Mouse (Mus musculus): ENCODE measurements at regions not wholly inside any gene's neighbourhood (a gene's known extent, or its start where the extent isn't known, plus 50 kb on each side); places are given as distances from the start of the nearest gene placed in this dataset.

- Histone ChIP-seq H3K27me3 (ENCODE audit: insufficient read depth, low read length) (no peaks in the 10 kb centered on the region), H3K4me2 (no peak overlapping the region), H3K9me3 (ENCODE audit: low read depth, low read length) (no peaks in the 10 kb centered on the region), H3K4me1 (ENCODE audit: insufficient read depth) (no peaks in the 10 kb centered on the region), H3K4me3 (ENCODE audit: low read depth, low read length) (no peak overlapping the region), H3K36me3 (ENCODE audit: insufficient read depth) (no peaks in the 10 kb centered on the region), H3K27ac (ENCODE audit: low read depth) (no peak overlapping the region), H3K9ac (no peak overlapping the region)
- DNase-seq (no peak), ATAC-seq (ENCODE audit: insufficient read depth) (no peak)
- TF ChIP-seq CTCF (IDR thresholded peaks at IDR 0.05; ENCODE audit: low read depth): no peak
- 58% methylated on average over 9 of the region's 9 CpGs for WGBS
Observed at GRCm38 (mm10) chr2:161268861-161269413, 160.1 kb upstream of the Chd6 start.

GRCm38 (mm10) chr2:161266476-161266875 is 157.6 kb upstream of the Chd6 start:
- H3K27me3 ChIP-seq (ENCODE audit: insufficient read depth, low read length): no peaks in the 10 kb centered on the region
- no peak for TF ChIP-seq CTCF (IDR thresholded peaks at IDR 0.05; ENCODE audit: low read depth)
- DNase-seq (no peak), ATAC-seq (ENCODE audit: insufficient read depth) (no peak)
- no peaks in the 10 kb centered on the region for H3K4me1 ChIP-seq (ENCODE audit: insufficient read depth)
- no peak overlapping the region for H3K4me2 ChIP-seq
- H3K36me3 ChIP-seq (ENCODE audit: insufficient read depth): no peaks in the 10 kb centered on the region
- no peak overlapping the region for H3K4me3 ChIP-seq (ENCODE audit: low read depth, low read length)
- H3K9me3 ChIP-seq (ENCODE audit: low read depth, low read length): no peaks in the 10 kb centered on the region
- no peak overlapping the region for H3K9ac ChIP-seq
- no peak overlapping the region for H3K27ac ChIP-seq (ENCODE audit: low read depth)
- 31% methylated on average over 5 of the region's 5 CpGs for WGBS

GRCm38 (mm10) chr2:161265211-161265610 is 156.3 kb upstream of the Chd6 start:
- no peak overlapping the region for H3K9ac ChIP-seq
- WGBS: 69% methylated on average over 8 of the region's 8 CpGs

GRCm38 (mm10) chr2:161252761-161253160 is 143.9 kb upstream of the Chd6 start:
- TF ChIP-seq CTCF (IDR thresholded peaks at IDR 0.05; ENCODE audit: low read depth): no peak
- H3K4me2 ChIP-seq: no peak overlapping the region
- WGBS: 79% methylated on average over 2 of the region's 2 CpGs
- no peak overlapping the region for H3K4me3 ChIP-seq (ENCODE audit: low read depth, low read length)
- no peak for DNase-seq
- no peak overlapping the region for H3K27ac ChIP-seq (ENCODE audit: low read depth)
- no peaks in the 10 kb centered on the region for H3K4me1 ChIP-seq (ENCODE audit: insufficient read depth)
- no peak for ATAC-seq (ENCODE audit: insufficient read depth)
- H3K9me3 ChIP-seq (ENCODE audit: low read depth, low read length): no peaks in the 10 kb centered on the region
- no peaks in the 10 kb centered on the region for H3K27me3 ChIP-seq (ENCODE audit: insufficient read depth, low read length)
- no peaks in the 10 kb centered on the region for H3K36me3 ChIP-seq (ENCODE audit: insufficient read depth)
- no peak overlapping the region for H3K9ac ChIP-seq

More at GRCm38 (mm10) chr2:161265211-161265610, 156.3 kb upstream of the Chd6 start:
- DNase-seq (no peak), ATAC-seq (ENCODE audit: insufficient read depth) (no peak)
- H3K4me3 ChIP-seq (ENCODE audit: low read depth, low read length): no peak overlapping the region
- no peak for TF ChIP-seq CTCF (IDR thresholded peaks at IDR 0.05; ENCODE audit: low read depth)
- no peaks in the 10 kb centered on the region for H3K4me1 ChIP-seq (ENCODE audit: insufficient read depth)
- no peaks in the 10 kb centered on the region for H3K9me3 ChIP-seq (ENCODE audit: low read depth, low read length)
- H3K36me3 ChIP-seq (ENCODE audit: insufficient read depth): no peaks in the 10 kb centered on the region
- no peaks in the 10 kb centered on the region for H3K27me3 ChIP-seq (ENCODE audit: insufficient read depth, low read length)
- H3K27ac ChIP-seq (ENCODE audit: low read depth): no peak overlapping the region
- H3K4me2 ChIP-seq: no peak overlapping the region

GRCm38 (mm10) chr2:161241665-161242064 is 132.8 kb upstream of the Chd6 start:
- DNase-seq: no peak
- Histone ChIP-seq H3K4me1 (ENCODE audit: insufficient read depth) (no peaks in the 10 kb centered on the region), H3K9ac (no peak overlapping the region), H3K4me2 (no peak overlapping the region), H3K9me3 (ENCODE audit: low read depth, low read length) (no peaks in the 10 kb centered on the region), H3K4me3 (ENCODE audit: low read depth, low read length) (no peak overlapping the region), H3K36me3 (ENCODE audit: insufficient read depth) (no peaks in the 10 kb centered on the region), H3K27ac (ENCODE audit: low read depth) (no peak overlapping the region), H3K27me3 (ENCODE audit: insufficient read depth, low read length) (no peaks in the 10 kb centered on the region)
- TF ChIP-seq CTCF (IDR thresholded peaks at IDR 0.05; ENCODE audit: low read depth): no peak
- no peak for ATAC-seq (ENCODE audit: insufficient read depth)
- 68% methylated on average over 6 of the region's 6 CpGs for WGBS

- H3K27me3 ChIP-seq (ENCODE audit: insufficient read depth, low read length): no peaks in the 10 kb centered on the region
- no peaks in the 10 kb centered on the region for H3K36me3 ChIP-seq (ENCODE audit: insufficient read depth)
- H3K4me2 ChIP-seq: no peak overlapping the region
- TF ChIP-seq CTCF (IDR thresholded peaks at IDR 0.05; ENCODE audit: low read depth): no peak
- H3K9ac ChIP-seq: no peak overlapping the region
- ATAC-seq (ENCODE audit: insufficient read depth): no peak
- H3K9me3 ChIP-seq (ENCODE audit: low read depth, low read length): no peaks in the 10 kb centered on the region
- WGBS: 79% methylated on average over 9 of the region's 9 CpGs
- DNase-seq: no peak
- no peak overlapping the region for H3K4me3 ChIP-seq (ENCODE audit: low read depth, low read length)
- H3K4me1 ChIP-seq (ENCODE audit: insufficient read depth): no peaks in the 10 kb centered on the region
- H3K27ac ChIP-seq (ENCODE audit: low read depth): no peak overlapping the region
Observed at GRCm38 (mm10) chr2:161237280-161237819, 128.5 kb upstream of the Chd6 start.

GRCm38 (mm10) chr2:161233155-161233741 is 124.4 kb upstream of the Chd6 start:
- TF ChIP-seq CTCF (IDR thresholded peaks at IDR 0.05; ENCODE audit: low read depth): no peak
- H3K4me2 ChIP-seq: no peak overlapping the region
- no peak overlapping the region for H3K27ac ChIP-seq (ENCODE audit: low read depth)
- H3K4me1 ChIP-seq (ENCODE audit: insufficient read depth): no peaks in the 10 kb centered on the region
- ATAC-seq (ENCODE audit: insufficient read depth): no peak
- 77% methylated on average over 9 of the region's 9 CpGs for WGBS
- no peak overlapping the region for H3K4me3 ChIP-seq (ENCODE audit: low read depth, low read length)
- H3K36me3 ChIP-seq (ENCODE audit: insufficient read depth): no peaks in the 10 kb centered on the region
- H3K27me3 ChIP-seq (ENCODE audit: insufficient read depth, low read length): no peaks in the 10 kb centered on the region
- no peaks in the 10 kb centered on the region for H3K9me3 ChIP-seq (ENCODE audit: low read depth, low read length)
- DNase-seq: no peak
- H3K9ac ChIP-seq: no peak overlapping the region
